Mouse (Mus musculus) hindbrain, embryonic 16.5 days (tissue): ENCODE measurements around the gene Itgal. TPM values are rescaled to one million over a fixed set of nuclear protein-coding genes. Genes with fewer than 3 reads are reported as not detected.

Experiments used
- ATAC-seq: fragments of 200-750 bp; cut with Nextera tagmentation; 2 replicates; pipeline ENCODE4 v1.8.0; 2017; ENCODE audit warnings: moderate TSS enrichment, moderate library complexity
- H3K27ac ChIP-seq: fragments of 300-500 bp; sonication (generic); 2 replicates; pipeline ENCODE4 v1.5.1; 2014; ENCODE audit warnings: low read depth, mild to moderate bottlenecking, control low read depth, low read length, moderate library complexity
- H3K27me3 ChIP-seq: fragments of 300-500 bp; sonication (generic); replicated peaks from 2 replicates; pipeline ENCODE4 v1.6.1; 2014; ENCODE audit warnings: low read length; ENCODE audit not compliant: control insufficient read depth, insufficient read depth
- H3K36me3 ChIP-seq: fragments of 300-500 bp; sonication (generic); 2 replicates; pipeline ENCODE4 v1.6.1; 2014; ENCODE audit warnings: mild to moderate bottlenecking, low read length, moderate library complexity, mixed read lengths; ENCODE audit not compliant: control insufficient read depth, insufficient read depth
- H3K4me1 ChIP-seq: fragments of 300-500 bp; sonication (generic); 2 replicates; pipeline ENCODE4 v1.6.1; 2014; ENCODE audit warnings: low read depth, low read length; ENCODE audit not compliant: control insufficient read depth, insufficient read depth
- H3K4me2 ChIP-seq: fragments of 300-500 bp; sonication (generic); 2 replicates; pipeline ENCODE4 v1.6.1; 2014; ENCODE audit warnings: mild to moderate bottlenecking, low read length, control low read depth, moderate library complexity
- H3K4me3 ChIP-seq: fragments of 300-500 bp; sonication (generic); 2 replicates; pipeline ENCODE4 v1.5.1; 2014; ENCODE audit warnings: mild to moderate bottlenecking, low read length, control low read depth, moderate library complexity
- H3K9ac ChIP-seq: fragments of 300-500 bp; sonication (generic); 2 replicates; pipeline ENCODE4 v1.6.1; 2014; ENCODE audit warnings: low read depth, mild to moderate bottlenecking, control low read depth, low read length, moderate library complexity
- H3K9me3 ChIP-seq: fragments of 300-500 bp; sonication (generic); 2 replicates; pipeline ENCODE4 v1.6.1; 2014; ENCODE audit warnings: mild to moderate bottlenecking, low read length, moderate library complexity; ENCODE audit not compliant: control insufficient read depth
- WGBS: fragments of 180-500 bp; shearing (Covaris S2); extraction: QIAGEN DNeasy Blood & Tissue Kit; methylation state at CpG from one replicate; pipeline ENCODE4 v1.1.7; 2014; 5-methylcytosine and 5-hydroxymethylcytosine counted together
- polyA plus RNA-seq: library from polyadenylated mRNA; unstranded; fragments of >200 nt; fragmentation: Nextera tagmentation; extraction: Ambion mirVana; gene quantifications from 2 replicates; pipeline ENCODE4 v1.2.1, GENCODE M21; 2015

Gene Itgal
- polyA plus RNA-seq, 1 experiment from 2014 or later = 0.26 TPM

GRCm38 (mm10) chr7:127343351-127344019 lies 47.4 kb downstream of the Itgal start:
- no peaks in the 10 kb centered on the region for H3K9me3 ChIP-seq
- peaks cover 11% of the 10 kb centered on the region for H3K36me3 ChIP-seq
- no peaks in the 10 kb centered on the region for H3K27me3 ChIP-seq
- H3K4me2 ChIP-seq = no peak overlapping the region
- H3K9ac ChIP-seq = no peak overlapping the region
- H3K27ac ChIP-seq = no peak overlapping the region
- ATAC-seq = no peak
- peaks cover 20% of the 10 kb centered on the region for H3K4me1 ChIP-seq
- H3K4me3 ChIP-seq = no peak overlapping the region
- WGBS = 93% methylated on average over 38 of the region's 38 CpGs

GRCm38 (mm10) chr7:127344371-127344770 lies 48.3 kb downstream of the Itgal start:
- Histone ChIP-seq H3K4me3 (peak overlapping the region; percentile 95), H3K4me1 (peaks cover 20% of the 10 kb centered on the region), H3K36me3 (peaks cover 11% of the 10 kb centered on the region), H3K27ac (no peak overlapping the region), H3K9ac (peak overlapping the region; percentile 97; the same call in 1 of the 2 replicates), H3K9me3 (no peaks in the 10 kb centered on the region), H3K27me3 (no peaks in the 10 kb centered on the region), H3K4me2 (peak overlapping the region; percentile 73)
- ATAC-seq = no peak
- 89% methylated on average over 8 of the region's 8 CpGs for WGBS

- H3K4me2 ChIP-seq = peak overlapping the region; percentile 73
- ATAC-seq = peak; percentile 46
- peak overlapping the region; percentile 97 for H3K9ac ChIP-seq
- H3K4me3 ChIP-seq = peak overlapping the region; percentile 95
- peaks cover 11% of the 10 kb centered on the region for H3K36me3 ChIP-seq
- no peaks in the 10 kb centered on the region for H3K9me3 ChIP-seq
- no peaks in the 10 kb centered on the region for H3K27me3 ChIP-seq
- peaks cover 20% of the 10 kb centered on the region for H3K4me1 ChIP-seq
- peak overlapping the region; percentile 98 for H3K27ac ChIP-seq
- WGBS = under 1% methylated on average over 31 of the region's 42 CpGs
Measured at GRCm38 (mm10) chr7:127345092-127345491, 49.0 kb downstream of the Itgal start.

- Histone ChIP-seq H3K27me3 (no peaks in the 10 kb centered on the region), H3K9ac (peak within 1 kb of the TSS; percentile 97), H3K27ac (peak within 1 kb of the TSS; percentile 98), H3K4me1 (peaks cover 20% of the 10 kb centered on the region), H3K9me3 (no peaks in the 10 kb centered on the region), H3K4me2 (peak within 1 kb of the TSS; percentile 73), H3K36me3 (peaks cover 11% of the 10 kb centered on the region), H3K4me3 (peak within 1 kb of the TSS; percentile 95)
- under 1% methylated on average over 73 of the region's 76 CpGs for WGBS
- ATAC-seq = peak; percentile 90
Measured at GRCm38 (mm10) chr7:127345512-127346325, 49.7 kb downstream of the Itgal start, which contains the start of gene Zfp768. Zfp768 (minus strand) TSS chr7:127345589.

GRCm38 (mm10) chr7:127346676-127347075 lies 50.6 kb downstream of the Itgal start:
- Histone ChIP-seq H3K4me3 (peak overlapping the region; percentile 95), H3K9me3 (no peaks in the 10 kb centered on the region), H3K4me2 (peak overlapping the region; percentile 73), H3K4me1 (peaks cover 20% of the 10 kb centered on the region), H3K36me3 (peaks cover 11% of the 10 kb centered on the region), H3K27ac (no peak overlapping the region), H3K27me3 (no peaks in the 10 kb centered on the region), H3K9ac (no peak overlapping the region; the same call in 1 of the 2 replicates)
- 14% methylated on average over 8 of the region's 8 CpGs for WGBS
- no peak for ATAC-seq

- H3K4me2 ChIP-seq = no peak overlapping the region
- no peak overlapping the region for H3K9ac ChIP-seq
- peaks cover 6% of the 10 kb centered on the region for H3K4me1 ChIP-seq
- H3K27me3 ChIP-seq = no peaks in the 10 kb centered on the region
- no peak overlapping the region for H3K27ac ChIP-seq
- WGBS = 90% methylated on average over 5 of the region's 5 CpGs
- H3K36me3 ChIP-seq = no peaks in the 10 kb centered on the region
- no peaks in the 10 kb centered on the region for H3K9me3 ChIP-seq
- no peak overlapping the region for H3K4me3 ChIP-seq
- ATAC-seq = no peak
Measured at GRCm38 (mm10) chr7:127351230-127352004, 55.4 kb downstream of the Itgal start.

- H3K9ac ChIP-seq = no peak overlapping the region
- no peaks in the 10 kb centered on the region for H3K4me1 ChIP-seq
- H3K27ac ChIP-seq = no peak overlapping the region
- no peak overlapping the region for H3K4me2 ChIP-seq
- H3K27me3 ChIP-seq = peaks cover 5% of the 10 kb centered on the region
- no peaks in the 10 kb centered on the region for H3K9me3 ChIP-seq
- no peaks in the 10 kb centered on the region for H3K36me3 ChIP-seq
- WGBS = 70% methylated on average over 3 of the region's 3 CpGs
- no peak for ATAC-seq
- H3K4me3 ChIP-seq = no peak overlapping the region
Measured at GRCm38 (mm10) chr7:127355796-127356195, 59.7 kb downstream of the Itgal start.

- H3K27ac ChIP-seq = no peak overlapping the region
- no peak for ATAC-seq
- no peaks in the 10 kb centered on the region for H3K4me1 ChIP-seq
- no peak overlapping the region for H3K9ac ChIP-seq
- no peaks in the 10 kb centered on the region for H3K36me3 ChIP-seq
- WGBS = 50% methylated on average over 2 of the region's 2 CpGs
- H3K4me3 ChIP-seq = no peak overlapping the region
- no peak overlapping the region for H3K4me2 ChIP-seq
- no peaks in the 10 kb centered on the region for H3K9me3 ChIP-seq
- H3K27me3 ChIP-seq = peaks cover 5% of the 10 kb centered on the region
Measured at GRCm38 (mm10) chr7:127357871-127358270, 61.8 kb downstream of the Itgal start.
